Mouse (Mus musculus) cortical plate, adult 2 months (tissue): Measurements from ENCODE around the gene Arhgef3.

Source experiments
- CTCF ChIP-seq: fragments of 200-500 bp; IDR thresholded peaks from 2 replicates; pipeline ENCODE4 v1.5.1; 2011; ENCODE audit warnings: mild to moderate bottlenecking, control low read depth, low read length; ENCODE audit not compliant: insufficient read depth; ENCODE audit errors: extremely low read depth
- POLR2A ChIP-seq: fragments of 200-500 bp; IDR thresholded peaks from 2 replicates; pipeline ENCODE4 v1.6.1; 2011; ENCODE audit warnings: mild to moderate bottlenecking, low read length, control low read depth; ENCODE audit not compliant: insufficient read depth; ENCODE audit errors: extremely low read depth

DNA sequence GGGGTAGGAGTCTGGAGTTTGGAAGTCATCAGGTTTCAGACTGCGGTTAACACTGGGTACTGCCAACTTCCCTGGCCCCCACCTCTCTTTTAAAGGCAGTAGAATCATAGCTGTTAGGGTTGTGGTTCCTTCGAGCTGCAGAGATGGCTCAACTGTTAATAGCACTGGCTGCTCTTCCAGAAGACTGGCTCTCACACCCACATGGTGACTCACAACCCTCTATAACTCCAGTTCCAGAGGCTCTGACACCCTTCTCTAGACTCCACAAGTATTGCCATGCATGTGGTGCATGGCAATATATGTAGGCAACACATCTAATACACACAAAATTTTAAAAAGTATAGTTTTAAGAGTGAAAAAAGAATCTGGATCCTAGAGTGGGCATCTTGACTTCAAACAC is 128.1 kb downstream of the Arhgef3 start:
- TF ChIP-seq POLR2A (no peak), CTCF (no peak)
